Mouse (Mus musculus) large intestine, adult 2 months (tissue): ENCODE results near the gene Mb21d2. TPM values are rescaled to one million over a fixed set of nuclear protein-coding genes. Genes with fewer than 3 reads are reported as not detected.

ENCODE experiments used
- DNase-seq: peaks from one replicate; pipeline ENCODE4 v3.0.0-alpha.2; 2012; ENCODE audit warnings: low read depth, low spot score
- WGBS: fragments of 180-500 bp; shearing (Covaris S2); methylation state at CpG from one replicate; pipeline ENCODE4 v1.1.7; 2018; 5-methylcytosine and 5-hydroxymethylcytosine counted together
- polyA plus RNA-seq: library from polyadenylated mRNA; depleted of rRNA; stranded (reverse); fragments of >200 nt; gene quantifications from 2 replicates; pipeline ENCODE4 v1.2.3, GENCODE M21; 2012; rRNA removed

Gene Mb21d2
- 11.0 and 15.1 TPM in 2 replicates for polyA plus RNA-seq

GRCm38 (mm10) chr16:28928815-28929685 is at the start of gene Mb21d2:
Mb21d2 (minus strand) TSS chr16:28929673.
- DNase-seq = no peak
- WGBS = under 1% methylated on average over 73 of the region's 73 CpGs

GRCm38 (mm10) chr16:28966236-28966635 is 36.8 kb upstream of the Mb21d2 start:
- no peak for DNase-seq
- WGBS = 61% methylated on average over 2 of the region's 2 CpGs

- WGBS = 50% methylated on average over 4 of the region's 4 CpGs
Measured at GRCm38 (mm10) chr16:28964048-28964447, 34.6 kb upstream of the Mb21d2 start.

GRCm38 (mm10) chr16:28962987-28963386 is 33.5 kb upstream of the Mb21d2 start:
- no peak for DNase-seq

More at GRCm38 (mm10) chr16:28964048-28964447, 34.6 kb upstream of the Mb21d2 start:
- no peak for DNase-seq

GRCm38 (mm10) chr16:28949810-28950209 is 20.3 kb upstream of the Mb21d2 start:
- DNase-seq = no peak
- WGBS = 63% methylated on average over 5 of the region's 5 CpGs

- 64% methylated on average over 2 of the region's 2 CpGs for WGBS
- DNase-seq = no peak
Measured at GRCm38 (mm10) chr16:28943254-28943653, 13.8 kb upstream of the Mb21d2 start.

- DNase-seq = no peak
- 74% methylated on average over 7 of the region's 7 CpGs for WGBS
Measured at GRCm38 (mm10) chr16:28936181-28936792, 6.8 kb upstream of the Mb21d2 start.

GRCm38 (mm10) chr16:28935701-28936100 is 6.2 kb upstream of the Mb21d2 start:
- WGBS = 88% methylated on average over 3 of the region's 3 CpGs
- DNase-seq = no peak

- DNase-seq = no peak
- WGBS = 80% methylated on average over 2 of the region's 2 CpGs
Measured at GRCm38 (mm10) chr16:28931213-28931612, 1.7 kb upstream of the Mb21d2 start.

GRCm38 (mm10) chr16:28930426-28930825 is 953 bp upstream of the Mb21d2 start:
- no peak for DNase-seq
- WGBS = 43% methylated on average over 5 of the region's 5 CpGs

GRCm38 (mm10) chr16:28929686-28930291 is 316 bp upstream of the Mb21d2 start:
- DNase-seq = no peak
- WGBS = under 1% methylated on average over 66 of the region's 66 CpGs

GRCm38 (mm10) chr16:28928466-28928814 is 1.0 kb downstream of the Mb21d2 start:
- DNase-seq = no peak
- WGBS = 1% methylated on average over 10 of the region's 10 CpGs

- 82% methylated on average over 9 of the region's 9 CpGs for WGBS
- no peak for DNase-seq
Measured at GRCm38 (mm10) chr16:28927381-28927780, 2.1 kb downstream of the Mb21d2 start.

- WGBS = 85% methylated on average over 11 of the region's 11 CpGs
- no peak for DNase-seq
Measured at GRCm38 (mm10) chr16:28919320-28919885, 10.1 kb downstream of the Mb21d2 start.

GRCm38 (mm10) chr16:28915362-28915761 is 14.1 kb downstream of the Mb21d2 start:
- no peak for DNase-seq
- WGBS = 70% methylated on average over 7 of the region's 7 CpGs

GRCm38 (mm10) chr16:28914709-28915108 is 14.8 kb downstream of the Mb21d2 start:
- DNase-seq = no peak
- 74% methylated on average over 1 of the region's 1 CpGs for WGBS

- 70% methylated on average over 15 of the region's 15 CpGs for WGBS
- no peak for DNase-seq
Measured at GRCm38 (mm10) chr16:28911414-28912050, 17.9 kb downstream of the Mb21d2 start.

GRCm38 (mm10) chr16:28906370-28907275 is 22.9 kb downstream of the Mb21d2 start:
- 35% methylated on average over 7 of the region's 7 CpGs for WGBS
- DNase-seq = no peak
